Mouse (Mus musculus) midbrain, embryonic 11.5 days (tissue): ENCODE measurements around the gene Ocln. TPM values are rescaled to one million over a fixed set of nuclear protein-coding genes. Genes with fewer than 3 reads are reported as not detected.

Source experiments
- ATAC-seq: fragments of 200-750 bp; cut with Nextera tagmentation; 2 replicates; pipeline ENCODE4 v1.8.0; 2017; ENCODE audit warnings: moderate TSS enrichment, moderate library complexity; ENCODE audit not compliant: low FRiP score
- DNase-seq: peaks from one replicate; pipeline ENCODE4 v3.0.0; 2015; ENCODE audit warnings: low spot score; ENCODE audit errors: missing footprints
- H3K27ac ChIP-seq: fragments of 300-500 bp; sonication (generic); 2 replicates; pipeline ENCODE4 v1.5.1; 2014; ENCODE audit warnings: low read depth, low read length
- H3K27me3 ChIP-seq: fragments of 300-500 bp; sonication (generic); 2 replicates; pipeline ENCODE4 v1.6.1; 2014; ENCODE audit warnings: mild to moderate bottlenecking, low read length, moderate library complexity, mixed read lengths; ENCODE audit not compliant: control insufficient read depth, insufficient read depth
- H3K36me3 ChIP-seq: fragments of 300-500 bp; sonication (generic); 2 replicates; pipeline ENCODE4 v1.6.1; 2014; ENCODE audit warnings: mild to moderate bottlenecking, low read length, moderate library complexity, mixed read lengths; ENCODE audit not compliant: control insufficient read depth, insufficient read depth
- H3K4me1 ChIP-seq: fragments of 300-500 bp; sonication (generic); 2 replicates; pipeline ENCODE4 v1.6.1; 2014; ENCODE audit warnings: low read length; ENCODE audit not compliant: control insufficient read depth, insufficient read depth
- H3K4me2 ChIP-seq: fragments of 300-500 bp; sonication (generic); 2 replicates; pipeline ENCODE4 v1.6.1; 2014; ENCODE audit warnings: mild to moderate bottlenecking, moderate library complexity
- H3K4me3 ChIP-seq: fragments of 300-500 bp; sonication (generic); 2 replicates; pipeline ENCODE4 v1.5.1; 2014; ENCODE audit warnings: low read depth, low read length
- H3K9ac ChIP-seq: fragments of 300-500 bp; sonication (generic); 2 replicates; pipeline ENCODE4 v1.6.1; 2014; ENCODE audit warnings: low read length
- H3K9me3 ChIP-seq: fragments of 300-500 bp; sonication (generic); 2 replicates; pipeline ENCODE4 v1.6.1; 2016; ENCODE audit warnings: low read length; ENCODE audit not compliant: control insufficient read depth
- WGBS: fragments of 180-500 bp; shearing (Covaris S2); extraction: QIAGEN DNeasy Blood & Tissue Kit; methylation state at CpG from one replicate; pipeline ENCODE4 v1.1.7; 2014; 5-methylcytosine and 5-hydroxymethylcytosine counted together
- polyA plus RNA-seq: library from polyadenylated mRNA; unstranded; fragments of >200 nt; fragmentation: Nextera tagmentation; extraction: Ambion mirVana; gene quantifications from 2 replicates; pipeline ENCODE4 v1.2.1, GENCODE M21; 2014

The Ocln gene
- polyA plus RNA-seq, 1 experiment from 2014 or later, result 1.5 TPM

GRCm38 (mm10) chr13:100524896-100525295, 27.6 kb downstream of the Ocln start:
- no peak overlapping the region for H3K27ac ChIP-seq
- H3K9me3 ChIP-seq, result no peaks in the 10 kb centered on the region
- no peak overlapping the region for H3K4me2 ChIP-seq
- no peaks in the 10 kb centered on the region for H3K36me3 ChIP-seq
- DNase-seq (no peak), ATAC-seq (no peak)
- no peak overlapping the region for H3K9ac ChIP-seq
- no peak overlapping the region for H3K4me3 ChIP-seq
- WGBS, result 89% methylated on average over 6 of the region's 6 CpGs
- H3K27me3 ChIP-seq, result no peaks in the 10 kb centered on the region
- H3K4me1 ChIP-seq, result no peaks in the 10 kb centered on the region

- no peaks in the 10 kb centered on the region for H3K36me3 ChIP-seq
- H3K27ac ChIP-seq, result no peak overlapping the region
- H3K4me1 ChIP-seq, result no peaks in the 10 kb centered on the region
- no peaks in the 10 kb centered on the region for H3K9me3 ChIP-seq
- 95% methylated on average over 2 of the region's 2 CpGs for WGBS
- ATAC-seq (no peak), DNase-seq (no peak)
- H3K27me3 ChIP-seq, result no peaks in the 10 kb centered on the region
- H3K9ac ChIP-seq, result no peak overlapping the region
- no peak overlapping the region for H3K4me2 ChIP-seq
- no peak overlapping the region for H3K4me3 ChIP-seq
These were observed 28.8 kb downstream of the Ocln start for GRCm38 (mm10) chr13:100523698-100524097.

- DNase-seq (no peak), ATAC-seq (no peak)
- H3K27ac ChIP-seq, result no peak overlapping the region
- H3K36me3 ChIP-seq, result no peaks in the 10 kb centered on the region
- H3K4me2 ChIP-seq, result no peak overlapping the region
- H3K9ac ChIP-seq, result no peak overlapping the region
- no peak overlapping the region for H3K4me3 ChIP-seq
- 86% methylated on average over 9 of the region's 9 CpGs for WGBS
- H3K4me1 ChIP-seq, result no peaks in the 10 kb centered on the region
- H3K27me3 ChIP-seq, result no peaks in the 10 kb centered on the region
- no peaks in the 10 kb centered on the region for H3K9me3 ChIP-seq
These were observed 30.6 kb downstream of the Ocln start for GRCm38 (mm10) chr13:100521724-100522591.

- no peak overlapping the region for H3K4me3 ChIP-seq
- H3K4me1 ChIP-seq, result 0 out of 2 replicates have a peak, but pooled peaks cover 4% of the 10 kb centered on the region
- no peak overlapping the region for H3K27ac ChIP-seq
- H3K36me3 ChIP-seq, result no peaks in the 10 kb centered on the region
- no peak overlapping the region for H3K9ac ChIP-seq
- no peak for DNase-seq
- H3K4me2 ChIP-seq, result no peak overlapping the region
- no peaks in the 10 kb centered on the region for H3K9me3 ChIP-seq
- 76% methylated on average over 2 of the region's 2 CpGs for WGBS
- H3K27me3 ChIP-seq, result no peaks in the 10 kb centered on the region
- ATAC-seq, result no peak
These were observed 33.4 kb downstream of the Ocln start for GRCm38 (mm10) chr13:100519162-100519561.

GRCm38 (mm10) chr13:100518191-100518590, 34.3 kb downstream of the Ocln start:
- H3K27ac ChIP-seq, result no peak overlapping the region
- H3K4me1 ChIP-seq, result 0 out of 2 replicates have a peak, but pooled peaks cover 4% of the 10 kb centered on the region
- H3K9ac ChIP-seq, result no peak overlapping the region
- H3K27me3 ChIP-seq, result no peaks in the 10 kb centered on the region
- no peaks in the 10 kb centered on the region for H3K36me3 ChIP-seq
- no peak for DNase-seq
- no peak overlapping the region for H3K4me3 ChIP-seq
- H3K4me2 ChIP-seq, result no peak overlapping the region
- ATAC-seq, result no peak
- WGBS, result 86% methylated on average over 6 of the region's 6 CpGs
- no peaks in the 10 kb centered on the region for H3K9me3 ChIP-seq

- Histone ChIP-seq H3K4me1 (0 out of 2 replicates have a peak, but pooled peaks cover 4% of the 10 kb centered on the region), H3K4me2 (no peak overlapping the region), H3K27me3 (no peaks in the 10 kb centered on the region), H3K9me3 (no peaks in the 10 kb centered on the region), H3K4me3 (no peak overlapping the region), H3K36me3 (no peaks in the 10 kb centered on the region), H3K27ac (no peak overlapping the region), H3K9ac (no peak overlapping the region)
- 86% methylated on average over 6 of the region's 6 CpGs for WGBS
- no peak for DNase-seq
- ATAC-seq, result no peak
These were observed 34.8 kb downstream of the Ocln start for GRCm38 (mm10) chr13:100517652-100518153.

- WGBS, result 49% methylated on average over 12 of the region's 12 CpGs
- ATAC-seq (0 out of 2 replicates have a peak, but pooled peaks have one; percentile 27), DNase-seq (peak; percentile 87)
- Histone ChIP-seq H3K9me3 (no peaks in the 10 kb centered on the region), H3K4me3 (no peak overlapping the region), H3K36me3 (no peaks in the 10 kb centered on the region), H3K4me1 (0 out of 2 replicates have a peak, but pooled peaks cover 4% of the 10 kb centered on the region), H3K27ac (no peak overlapping the region; the same call in 1 of the 2 replicates), H3K4me2 (no peak overlapping the region), H3K9ac (no peak overlapping the region), H3K27me3 (no peaks in the 10 kb centered on the region)
These were observed 36.1 kb downstream of the Ocln start for GRCm38 (mm10) chr13:100516213-100517105.

GRCm38 (mm10) chr13:100512792-100513191, 39.7 kb downstream of the Ocln start:
- Histone ChIP-seq H3K4me2 (no peak overlapping the region), H3K36me3 (no peaks in the 10 kb centered on the region), H3K27ac (no peak overlapping the region), H3K9ac (no peak overlapping the region), H3K9me3 (no peaks in the 10 kb centered on the region), H3K4me1 (0 out of 2 replicates have a peak, but pooled peaks cover 4% of the 10 kb centered on the region), H3K4me3 (no peak overlapping the region), H3K27me3 (no peaks in the 10 kb centered on the region)
- ATAC-seq, result no peak
- no peak for DNase-seq
- WGBS, result 94% methylated on average over 2 of the region's 2 CpGs
